Mouse (Mus musculus): Measurements from ENCODE around the gene Atp13a5. TPM values are rescaled to one million over a fixed set of nuclear protein-coding genes. Genes with fewer than 3 reads are reported as not detected.

Gene Atp13a5
- polyA plus RNA-seq (2015; fragmentation: Nextera tagmentation; extraction: Ambion mirVana) = 0.29 and 0.46 TPM in 2 replicates

DNA sequence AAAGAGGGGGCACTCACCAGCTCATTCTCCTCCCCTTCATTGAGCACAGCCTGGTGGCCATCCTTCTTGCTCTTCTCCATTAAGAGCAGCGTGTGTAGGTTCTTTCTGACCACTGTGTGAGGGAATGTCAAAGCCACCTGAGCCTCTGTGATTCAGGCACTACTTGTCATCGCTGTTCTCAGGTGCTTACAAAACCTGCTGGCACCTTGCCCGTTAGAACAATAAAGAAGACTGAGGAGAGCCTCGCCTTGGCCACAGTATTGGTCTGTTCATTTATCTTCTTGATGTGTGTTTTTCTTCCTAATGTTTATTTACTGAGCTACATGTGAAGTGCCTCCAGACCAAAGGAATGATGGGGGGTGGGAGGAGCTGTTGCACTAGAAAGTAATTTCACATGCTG lies at the start of gene Atp13a5:
Gene Atp13a5, minus strand, starts transcription at position 275 of the 400 bp plus-strand sequence.
- no peak within 1 kb of the TSS for H3K27ac ChIP-seq
- H3K27me3 ChIP-seq = no peaks in the 10 kb centered on the region
- no peak for ATAC-seq (ENCODE audit: low FRiP score, low read depth)
- H3K36me3 ChIP-seq = no peaks in the 10 kb centered on the region
- no peak within 1 kb of the TSS for H3K4me2 ChIP-seq (replicated peaks)
- no peak within 1 kb of the TSS for H3K4me3 ChIP-seq
- WGBS = 74% methylated on average over 4 of the region's 4 CpGs
- no peak within 1 kb of the TSS for H3K9ac ChIP-seq
- no peaks in the 10 kb centered on the region for H3K4me1 ChIP-seq
- no peaks in the 10 kb centered on the region for H3K9me3 ChIP-seq

DNA sequence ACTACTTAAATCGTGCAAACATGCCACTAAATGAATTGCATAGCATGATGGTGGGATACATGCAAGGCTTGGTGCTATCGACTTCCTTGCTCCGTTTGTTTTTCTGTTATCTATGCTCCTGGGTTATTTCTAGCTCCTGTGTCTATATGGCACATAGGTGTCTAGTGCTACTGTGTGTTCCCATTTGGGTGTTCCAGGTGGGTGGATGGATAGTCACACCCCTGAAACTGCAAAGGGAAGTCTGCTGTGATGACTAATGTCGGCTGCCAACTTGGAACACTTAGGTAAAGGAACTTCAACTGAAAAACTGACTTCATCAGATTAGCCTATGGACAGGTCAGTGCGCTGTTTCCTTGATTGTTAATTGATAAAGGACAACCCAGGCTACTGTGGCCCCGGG lies 36.3 kb upstream of the Atp13a5 start:
- no peaks in the 10 kb centered on the region for H3K27me3 ChIP-seq
- H3K9me3 ChIP-seq = no peaks in the 10 kb centered on the region
- no peak overlapping the region for H3K9ac ChIP-seq
- WGBS = 84% methylated on average over 6 of the region's 6 CpGs
- no peak overlapping the region for H3K4me3 ChIP-seq
- no peak overlapping the region for H3K27ac ChIP-seq
- no peaks in the 10 kb centered on the region for H3K36me3 ChIP-seq
- no peak overlapping the region for H3K4me2 ChIP-seq (replicated peaks)
- H3K4me1 ChIP-seq = no peaks in the 10 kb centered on the region
- ATAC-seq (ENCODE audit: low FRiP score, low read depth) = no peak

DNA sequence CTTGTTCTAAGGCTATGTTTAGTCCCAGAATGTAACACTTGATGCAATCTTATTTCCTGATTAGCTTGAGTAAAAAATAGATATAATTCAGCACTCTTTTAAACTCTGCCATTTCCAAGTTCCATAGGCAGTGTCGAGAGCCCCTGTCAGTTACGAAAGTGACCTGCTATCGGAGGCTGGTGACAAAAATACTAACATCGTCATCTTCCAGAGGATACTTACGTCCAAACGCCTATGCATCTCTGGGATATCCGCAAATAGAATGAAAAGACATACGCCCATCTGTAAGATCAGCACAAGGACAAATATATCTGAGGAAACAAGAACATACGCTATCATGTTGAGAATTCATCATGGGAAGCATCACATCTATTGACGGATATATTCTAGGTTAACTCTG lies 28.8 kb upstream of the Atp13a5 start:
- Histone ChIP-seq H3K4me2 (replicated peaks) (no peak overlapping the region), H3K9me3 (no peaks in the 10 kb centered on the region), H3K36me3 (no peaks in the 10 kb centered on the region), H3K9ac (no peak overlapping the region), H3K27me3 (no peaks in the 10 kb centered on the region), H3K27ac (no peak overlapping the region), H3K4me1 (no peaks in the 10 kb centered on the region), H3K4me3 (no peak overlapping the region)
- no peak for ATAC-seq (ENCODE audit: low FRiP score, low read depth)
- 94% methylated on average over 10 of the region's 10 CpGs for WGBS

DNA sequence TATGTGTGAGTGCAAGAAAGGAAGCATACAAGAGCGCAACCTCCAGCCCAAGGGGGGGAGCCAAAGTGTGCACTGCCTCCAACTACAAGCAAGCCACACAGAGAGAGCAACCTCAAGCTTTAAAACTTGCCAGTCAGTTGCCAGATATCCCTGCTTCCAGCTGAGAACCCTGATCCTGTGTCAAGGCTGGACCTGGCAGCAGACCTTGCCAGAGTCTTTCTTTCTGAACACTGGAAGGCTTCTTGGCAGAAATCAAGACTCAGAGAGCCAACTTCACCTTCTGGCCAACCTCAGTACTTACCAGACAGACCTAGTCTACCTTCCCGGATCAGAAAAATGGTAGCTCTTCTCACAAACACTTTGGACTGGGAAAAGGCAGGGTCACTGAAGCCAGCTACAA lies 20.5 kb upstream of the Atp13a5 start:
- H3K9ac ChIP-seq = no peak overlapping the region
- no peaks in the 10 kb centered on the region for H3K4me1 ChIP-seq
- no peak for ATAC-seq (ENCODE audit: low FRiP score, low read depth)
- H3K27me3 ChIP-seq = no peaks in the 10 kb centered on the region
- no peak overlapping the region for H3K4me2 ChIP-seq (replicated peaks)
- no peaks in the 10 kb centered on the region for H3K9me3 ChIP-seq
- no peak overlapping the region for H3K4me3 ChIP-seq
- 93% methylated on average over 2 of the region's 2 CpGs for WGBS
- H3K27ac ChIP-seq = no peak overlapping the region
- no peaks in the 10 kb centered on the region for H3K36me3 ChIP-seq

DNA sequence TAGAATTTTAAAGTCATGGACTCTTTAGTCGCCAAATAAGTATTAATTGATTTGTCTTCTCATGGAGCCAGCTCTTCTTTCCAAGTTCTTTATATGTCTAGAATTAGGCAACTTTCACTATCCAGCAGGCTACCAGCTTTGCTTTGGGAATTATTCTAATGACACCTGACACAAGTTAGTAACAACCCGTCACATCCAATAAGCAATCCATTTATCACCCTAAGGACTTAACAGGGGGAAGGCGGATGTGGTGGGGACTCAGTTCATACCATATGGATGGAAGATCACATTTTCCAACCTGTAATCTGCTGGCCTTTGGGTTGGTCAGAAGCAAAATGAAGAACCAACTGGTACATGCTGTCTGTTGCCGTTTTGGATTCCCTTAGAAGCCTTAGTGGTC lies 6.2 kb upstream of the Atp13a5 start:
- no peaks in the 10 kb centered on the region for H3K9me3 ChIP-seq
- no peak for ATAC-seq (ENCODE audit: low FRiP score, low read depth)
- WGBS = 86% methylated on average over 4 of the region's 4 CpGs
- no peak overlapping the region for H3K27ac ChIP-seq
- no peaks in the 10 kb centered on the region for H3K36me3 ChIP-seq
- 0 out of 2 replicates have a peak, but pooled peaks cover under 1% of the 10 kb centered on the region for H3K27me3 ChIP-seq
- H3K9ac ChIP-seq = no peak overlapping the region
- H3K4me3 ChIP-seq = no peak overlapping the region
- H3K4me1 ChIP-seq = no peaks in the 10 kb centered on the region
- H3K4me2 ChIP-seq (replicated peaks) = no peak overlapping the region

DNA sequence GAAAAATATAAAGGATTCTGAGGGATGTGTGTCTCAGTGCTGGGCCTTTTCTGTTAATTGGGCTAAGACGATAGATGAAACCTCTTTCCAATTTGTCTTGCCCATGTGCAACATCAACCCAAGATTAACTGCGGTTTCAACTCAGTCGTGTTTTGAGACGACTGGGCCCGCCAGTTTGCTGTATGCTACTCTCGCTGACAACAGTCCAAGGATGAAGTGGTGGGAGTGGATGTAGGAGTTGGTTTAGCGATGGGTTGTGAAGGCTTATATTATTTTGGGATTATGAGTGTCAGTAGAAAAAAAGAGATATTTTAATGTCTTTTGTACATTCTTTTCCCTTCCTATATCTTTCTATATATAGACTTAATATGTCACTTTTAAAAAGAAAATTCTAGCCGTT lies 3.9 kb downstream of the Atp13a5 start:
- no peak overlapping the region for H3K27ac ChIP-seq
- no peaks in the 10 kb centered on the region for H3K9me3 ChIP-seq
- no peaks in the 10 kb centered on the region for H3K4me1 ChIP-seq
- no peak overlapping the region for H3K9ac ChIP-seq
- H3K27me3 ChIP-seq = no peaks in the 10 kb centered on the region
- ATAC-seq (ENCODE audit: low FRiP score, low read depth) = no peak
- 81% methylated on average over 8 of the region's 8 CpGs for WGBS
- no peak overlapping the region for H3K4me3 ChIP-seq
- no peak overlapping the region for H3K4me2 ChIP-seq (replicated peaks)
- no peaks in the 10 kb centered on the region for H3K36me3 ChIP-seq

DNA sequence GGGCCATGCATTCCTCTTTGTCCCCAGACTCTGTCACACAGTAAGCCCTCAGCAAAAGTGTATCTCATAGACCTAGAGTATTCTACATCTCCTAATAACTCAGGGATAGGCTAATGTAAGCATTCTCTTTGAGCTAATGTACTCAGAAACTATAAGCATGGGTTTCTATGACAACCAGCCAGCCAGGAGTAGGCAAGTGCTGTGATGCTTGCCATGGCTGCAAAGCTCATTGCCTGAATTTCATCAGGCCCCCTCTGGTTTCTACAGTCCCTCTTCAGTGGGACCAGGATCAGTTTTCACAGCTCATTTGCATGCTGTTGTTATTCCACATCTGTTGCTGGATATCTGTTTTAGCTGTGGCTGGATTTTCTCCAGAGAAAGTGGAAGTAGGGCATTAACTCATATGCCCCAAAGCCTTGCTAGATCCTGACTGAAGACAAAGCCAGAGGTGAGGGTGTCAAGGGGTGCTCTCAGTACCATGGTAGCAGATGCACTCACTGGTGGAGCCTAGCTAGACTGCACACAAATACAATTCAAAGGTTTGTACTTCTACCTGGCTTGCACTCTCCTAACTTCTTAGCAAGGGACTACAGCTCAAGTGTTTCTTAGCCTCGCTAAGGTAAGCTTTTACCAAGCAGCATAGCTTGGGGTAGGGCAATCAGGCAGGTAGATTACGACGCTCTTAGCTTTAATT lies 47.0 kb downstream of the Atp13a5 start:
- Histone ChIP-seq H3K4me1 (peaks cover 17% of the 10 kb centered on the region), H3K4me3 (no peak overlapping the region), H3K4me2 (replicated peaks) (no peak overlapping the region), H3K36me3 (no peaks in the 10 kb centered on the region), H3K27me3 (0 out of 2 replicates have a peak, but pooled peaks cover 2% of the 10 kb centered on the region), H3K9me3 (no peaks in the 10 kb centered on the region), H3K27ac (no peak overlapping the region), H3K9ac (no peak overlapping the region)
- ATAC-seq (ENCODE audit: low FRiP score, low read depth) = no peak
- 82% methylated on average over 3 of the region's 3 CpGs for WGBS

DNA sequence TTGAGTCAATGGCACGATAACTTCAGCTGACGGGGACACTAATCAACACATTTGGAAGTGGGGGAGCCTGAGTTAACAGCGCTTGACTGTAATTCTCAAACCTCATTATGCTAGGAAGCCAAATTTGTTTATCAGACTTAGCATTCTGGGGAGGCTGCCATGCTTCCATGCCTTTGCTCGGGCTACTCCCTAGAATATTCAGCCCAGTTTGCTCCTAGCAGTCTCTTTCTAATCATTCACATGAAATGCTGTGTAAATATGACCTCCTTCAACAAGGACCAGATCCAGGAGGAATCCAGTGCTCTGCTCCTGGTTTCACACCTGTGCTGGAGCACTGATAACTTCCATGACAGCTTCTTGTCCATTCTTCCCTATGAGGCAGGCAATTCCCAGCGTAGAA lies 47.6 kb downstream of the Atp13a5 start:
- Histone ChIP-seq H3K4me3 (no peak overlapping the region), H3K4me1 (peaks cover 17% of the 10 kb centered on the region), H3K9ac (no peak overlapping the region), H3K36me3 (no peaks in the 10 kb centered on the region), H3K27ac (no peak overlapping the region), H3K9me3 (no peaks in the 10 kb centered on the region), H3K27me3 (0 out of 2 replicates have a peak, but pooled peaks cover 2% of the 10 kb centered on the region), H3K4me2 (replicated peaks) (no peak overlapping the region)
- no peak for ATAC-seq (ENCODE audit: low FRiP score, low read depth)
- WGBS = 81% methylated on average over 5 of the region's 5 CpGs

DNA sequence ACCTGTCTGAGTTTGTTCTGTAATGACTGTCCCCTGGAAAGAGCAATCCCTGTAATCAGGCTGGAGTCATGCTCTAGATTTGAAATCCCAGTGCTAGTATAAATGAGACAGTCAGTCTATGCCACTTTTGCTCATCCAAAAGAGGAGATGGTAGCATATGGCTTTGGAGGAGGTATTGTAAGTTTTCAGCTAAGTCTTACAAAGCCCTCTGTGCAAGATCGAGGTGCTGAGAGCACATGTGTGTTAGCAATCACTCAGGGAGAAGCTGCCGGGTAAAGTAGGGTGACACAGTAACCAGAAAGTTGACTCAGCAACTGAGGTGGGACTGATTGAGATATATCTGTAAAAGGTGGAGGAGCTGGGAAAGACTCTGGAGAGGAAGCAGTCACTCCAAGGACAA lies 49.3 kb downstream of the Atp13a5 start:
- Histone ChIP-seq H3K27ac (no peak overlapping the region), H3K4me1 (peaks cover 17% of the 10 kb centered on the region), H3K27me3 (0 out of 2 replicates have a peak, but pooled peaks cover 2% of the 10 kb centered on the region), H3K4me3 (no peak overlapping the region), H3K4me2 (replicated peaks) (no peak overlapping the region), H3K36me3 (no peaks in the 10 kb centered on the region), H3K9ac (no peak overlapping the region), H3K9me3 (no peaks in the 10 kb centered on the region)
- 87% methylated on average over 2 of the region's 2 CpGs for WGBS
- no peak for ATAC-seq (ENCODE audit: low FRiP score, low read depth)

DNA sequence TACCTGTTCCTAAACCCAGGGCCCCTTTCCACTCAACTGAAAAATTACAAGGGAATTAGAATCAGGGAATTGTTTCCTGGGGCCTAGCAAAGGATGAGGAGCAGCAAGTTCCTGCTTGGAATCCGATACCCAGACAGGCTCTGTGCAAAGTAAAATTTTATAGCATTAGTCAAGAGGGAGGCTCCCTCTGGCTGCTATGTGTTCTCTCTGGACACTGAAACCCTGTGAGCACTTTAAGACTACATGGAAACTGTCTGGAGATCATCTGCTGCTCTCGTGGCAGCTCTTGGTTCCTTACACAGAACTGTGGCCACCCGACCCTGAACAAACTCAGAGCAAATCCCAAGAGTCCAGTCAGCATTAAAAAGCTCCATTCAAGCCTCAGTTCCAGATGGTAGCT lies 50.6 kb downstream of the Atp13a5 start:
- no peaks in the 10 kb centered on the region for H3K36me3 ChIP-seq
- peaks cover 17% of the 10 kb centered on the region for H3K4me1 ChIP-seq
- no peak overlapping the region for H3K9ac ChIP-seq
- no peak overlapping the region for H3K27ac ChIP-seq
- H3K4me2 ChIP-seq (replicated peaks) = no peak overlapping the region
- no peaks in the 10 kb centered on the region for H3K9me3 ChIP-seq
- 0 out of 2 replicates have a peak, but pooled peaks cover 2% of the 10 kb centered on the region for H3K27me3 ChIP-seq
- no peak for ATAC-seq (ENCODE audit: low FRiP score, low read depth)
- WGBS = 25% methylated on average over 3 of the region's 3 CpGs
- no peak overlapping the region for H3K4me3 ChIP-seq

DNA sequence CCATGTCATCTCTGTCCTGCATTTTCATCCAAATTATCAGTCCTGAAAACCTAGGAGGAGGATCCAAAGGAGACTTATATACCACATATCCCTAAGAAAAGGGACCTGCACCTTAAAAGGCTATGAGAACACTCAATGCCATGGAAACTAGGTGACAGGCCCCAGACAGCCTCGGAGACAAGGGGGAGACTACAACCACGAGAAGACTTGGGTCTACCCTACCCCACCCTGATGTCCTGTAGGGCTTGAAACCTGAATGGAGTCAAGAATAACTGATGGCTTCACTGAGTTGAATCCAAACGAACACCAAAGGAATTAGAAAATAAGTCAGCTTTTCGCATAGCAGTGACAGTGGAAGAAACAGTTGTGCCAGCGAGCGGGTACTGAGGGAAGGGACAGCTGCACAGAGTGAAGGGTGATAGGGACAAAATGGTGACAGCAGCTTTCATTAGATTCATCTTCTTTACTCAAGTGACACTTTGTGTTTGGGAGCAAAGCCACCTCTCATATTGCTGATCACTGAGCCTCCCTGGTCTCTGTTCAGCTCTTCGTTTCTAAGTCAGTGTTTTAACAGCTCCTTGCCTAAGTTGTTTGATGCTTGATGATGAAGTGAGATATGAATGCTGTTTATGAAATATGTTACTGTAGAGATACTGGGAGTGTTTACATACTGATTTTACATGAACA lies 53.2 kb downstream of the Atp13a5 start:
- Histone ChIP-seq H3K4me2 (replicated peaks) (no peak overlapping the region), H3K36me3 (no peaks in the 10 kb centered on the region), H3K4me3 (no peak overlapping the region), H3K4me1 (peaks cover 7% of the 10 kb centered on the region; the same call in 1 of the 2 replicates), H3K9me3 (no peaks in the 10 kb centered on the region), H3K9ac (no peak overlapping the region), H3K27ac (no peak overlapping the region), H3K27me3 (0 out of 2 replicates have a peak, but pooled peaks cover 2% of the 10 kb centered on the region)
- no peak for ATAC-seq (ENCODE audit: low FRiP score, low read depth)
- 84% methylated on average over 7 of the region's 7 CpGs for WGBS

DNA sequence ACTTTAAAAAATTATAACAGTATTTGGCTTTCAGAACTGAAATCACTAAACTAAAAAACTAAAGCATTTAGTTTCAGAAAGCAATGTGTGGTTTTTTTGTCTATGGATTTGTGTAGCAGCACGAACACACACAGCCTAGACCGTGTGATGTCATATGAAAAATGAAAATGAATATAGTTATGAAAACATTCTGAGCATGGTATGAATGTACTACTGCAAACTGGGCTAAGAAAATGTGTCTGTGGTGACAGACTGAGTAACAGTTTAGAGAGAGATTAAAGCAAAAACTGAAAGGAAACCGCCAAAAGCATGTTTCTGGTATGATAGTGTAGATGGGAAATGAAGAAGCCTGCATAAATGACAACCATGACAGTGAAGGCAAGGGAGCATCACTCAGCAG lies 57.8 kb downstream of the Atp13a5 start:
- Histone ChIP-seq H3K4me1 (no peaks in the 10 kb centered on the region), H3K36me3 (no peaks in the 10 kb centered on the region), H3K4me3 (no peak overlapping the region), H3K27me3 (no peaks in the 10 kb centered on the region), H3K4me2 (replicated peaks) (no peak overlapping the region), H3K27ac (no peak overlapping the region), H3K9me3 (no peaks in the 10 kb centered on the region), H3K9ac (no peak overlapping the region)
- ATAC-seq (ENCODE audit: low FRiP score, low read depth) = no peak
- WGBS = 84% methylated on average over 3 of the region's 3 CpGs
